Mouse (Mus musculus) 416B (cell line): ENCODE data around the gene Ctf2.

Source experiments
- DNase-seq: peaks from one replicate; pipeline ENCODE4 v3.0.0; 2011; ENCODE audit warnings: low read depth

Gene Ctf2

DNA sequence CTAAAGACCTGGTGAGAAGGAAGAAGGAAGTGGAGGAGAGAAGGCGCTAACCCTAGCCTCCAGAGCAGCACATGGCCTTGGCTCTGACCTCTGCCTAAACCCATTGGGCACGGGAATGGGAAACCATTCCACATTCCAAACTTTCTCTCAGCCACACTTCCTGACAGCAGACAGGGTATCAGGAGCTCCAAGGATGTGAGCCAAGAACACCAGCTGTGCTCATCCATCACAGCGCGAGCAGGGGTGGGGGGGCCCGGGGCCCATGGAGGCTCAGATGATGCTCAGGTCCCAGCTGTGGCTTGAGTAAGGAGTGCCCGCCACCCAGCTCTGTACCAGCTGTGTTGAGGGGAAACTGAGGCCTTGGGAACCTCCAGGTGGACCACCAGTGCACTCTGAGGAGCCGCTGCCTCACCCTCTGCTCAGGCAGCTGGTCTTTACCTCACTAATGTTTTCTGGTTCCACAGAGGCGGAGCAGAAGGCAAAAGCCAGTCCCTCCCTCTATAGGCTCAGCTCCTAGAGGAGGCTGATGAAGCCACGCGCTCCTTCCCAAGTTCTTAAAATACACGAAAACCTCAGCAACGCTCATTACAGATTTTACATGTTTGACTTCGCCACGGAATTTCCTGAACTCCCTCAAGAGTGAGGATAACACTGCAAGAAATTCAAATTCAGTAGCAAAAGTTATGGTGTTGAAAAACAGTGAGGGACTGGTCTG is 46.5 kb downstream of the Ctf2 start:
- DNase-seq, result no peak

DNA sequence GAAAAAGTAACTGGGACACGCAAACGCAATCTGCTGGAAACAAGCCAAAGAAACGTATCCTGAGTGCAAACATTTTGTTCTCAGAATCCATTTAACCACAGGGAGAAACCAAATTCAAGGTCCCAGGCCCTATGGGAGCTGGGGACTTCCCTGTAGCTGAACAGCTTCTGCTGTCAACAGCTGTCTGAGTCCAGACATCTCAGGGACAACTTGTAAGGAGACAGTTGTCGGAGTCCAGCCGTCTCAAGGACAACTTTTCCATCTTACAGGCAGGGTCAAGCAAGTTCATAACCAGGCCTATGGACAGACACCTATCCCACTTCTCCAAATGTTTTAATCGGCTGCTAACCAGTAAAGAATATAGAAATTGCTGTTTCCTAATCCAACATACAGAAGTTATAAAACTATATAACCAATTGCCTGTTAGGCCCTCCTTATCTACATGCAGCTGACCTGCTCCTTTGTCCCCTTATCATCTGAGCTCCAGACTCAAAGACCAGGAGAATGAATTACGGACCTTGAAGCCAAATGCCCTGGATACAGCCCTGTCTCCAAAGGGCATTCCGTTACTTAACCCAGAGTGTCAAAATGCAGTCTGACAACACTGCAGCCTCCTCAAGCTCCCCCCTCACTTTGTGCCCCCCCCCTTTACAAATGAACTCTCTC is 49.9 kb downstream of the Ctf2 start:
- no peak for DNase-seq

DNA sequence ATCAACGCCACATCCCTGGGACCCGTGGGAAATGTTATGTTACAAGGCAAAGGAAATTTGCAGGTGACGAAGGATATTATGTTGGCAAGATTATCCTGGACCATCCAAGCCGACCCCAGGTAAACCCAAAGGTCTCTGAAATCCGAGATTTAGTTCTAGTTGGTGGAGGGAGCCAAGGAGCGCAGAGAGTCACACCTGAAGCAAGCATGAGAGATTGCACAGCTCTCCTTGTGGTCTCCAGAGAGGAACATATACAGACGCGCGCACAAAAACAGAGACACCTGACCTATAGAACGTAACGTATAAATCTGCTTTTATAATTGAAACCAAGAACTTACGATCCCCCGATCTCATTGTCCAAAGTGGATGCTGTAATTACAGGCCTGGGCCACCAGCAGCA is 51.4 kb downstream of the Ctf2 start:
- DNase-seq, result no peak

DNA sequence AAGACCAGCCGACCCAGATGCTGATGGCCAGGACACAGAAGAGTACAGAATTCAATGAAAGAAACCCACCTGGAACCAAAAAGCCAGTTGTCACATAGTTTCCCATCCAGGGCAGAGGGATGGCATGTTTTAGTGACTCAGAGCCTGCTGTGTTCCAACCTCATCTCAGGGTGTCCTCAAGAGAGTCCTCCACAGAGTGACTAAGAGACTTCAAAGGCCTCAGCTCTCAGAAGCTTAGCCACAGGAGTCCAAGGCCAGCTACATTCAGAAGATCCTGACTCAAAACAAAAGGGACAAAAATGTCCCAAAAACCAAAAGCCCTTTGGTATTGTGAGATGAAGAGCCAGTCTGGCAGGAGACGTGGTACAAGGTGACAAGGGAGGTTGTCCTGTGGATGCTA is 53.2 kb downstream of the Ctf2 start:
- DNase-seq, result no peak

DNA sequence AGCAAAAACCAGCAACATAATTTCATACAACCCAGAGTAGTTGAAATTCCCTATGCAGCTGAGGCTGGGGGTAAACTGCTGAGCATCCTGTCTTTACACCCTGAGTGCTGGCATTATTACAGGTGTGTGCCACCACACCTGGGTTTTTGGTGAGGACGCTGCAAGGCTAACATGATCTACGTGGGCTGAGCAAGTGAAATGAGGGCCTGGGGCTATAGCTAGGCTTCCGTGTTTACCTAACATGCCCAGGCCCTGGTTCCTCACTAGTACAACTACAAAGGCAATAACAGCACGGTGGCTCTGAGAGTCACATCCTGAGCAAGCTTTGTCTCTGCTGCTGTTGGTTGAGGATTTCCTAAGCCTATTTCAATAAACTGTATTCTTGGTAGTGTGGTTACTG is 54.4 kb downstream of the Ctf2 start:
- DNase-seq, result no peak

DNA sequence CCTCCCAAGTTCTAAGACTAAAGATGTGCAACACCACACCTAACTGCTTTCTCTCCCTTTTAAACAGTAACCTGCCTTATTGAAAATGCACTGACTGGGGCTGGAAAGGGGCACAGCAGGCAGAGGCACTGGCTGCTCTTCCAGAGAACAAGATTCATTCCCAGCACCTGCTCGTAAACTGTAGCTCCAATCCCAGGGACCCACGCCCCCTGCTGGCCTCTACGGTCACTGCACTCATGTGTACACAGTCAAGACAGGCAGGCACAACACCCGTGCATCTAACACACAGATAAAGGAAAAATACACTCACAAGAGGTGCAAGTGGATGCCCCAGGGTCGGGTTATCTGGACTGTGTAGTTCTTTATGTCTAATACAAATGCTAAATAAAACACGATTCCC is 54.9 kb downstream of the Ctf2 start:
- DNase-seq, result peak; percentile 53

DNA sequence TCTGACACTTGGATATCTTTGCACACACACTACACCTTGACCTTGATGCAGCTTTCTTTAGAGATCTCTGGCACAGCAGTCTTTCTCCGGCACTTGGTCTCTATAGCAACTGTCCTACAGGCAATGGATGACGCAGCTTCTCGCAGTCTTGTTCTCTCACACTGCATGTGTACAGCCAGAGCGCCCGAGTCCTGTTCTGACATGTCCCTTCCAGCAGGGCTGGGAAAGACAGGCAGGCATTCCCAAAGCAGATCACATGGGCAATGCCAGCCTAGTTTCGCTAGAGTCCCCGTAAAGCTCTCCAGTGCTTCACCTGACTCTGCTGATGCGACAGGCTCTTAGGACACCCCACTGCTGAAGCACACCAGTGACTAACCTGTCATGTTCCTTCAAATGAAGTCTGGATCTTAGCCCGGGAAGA is 56.6 kb downstream of the Ctf2 start:
- no peak for DNase-seq

DNA sequence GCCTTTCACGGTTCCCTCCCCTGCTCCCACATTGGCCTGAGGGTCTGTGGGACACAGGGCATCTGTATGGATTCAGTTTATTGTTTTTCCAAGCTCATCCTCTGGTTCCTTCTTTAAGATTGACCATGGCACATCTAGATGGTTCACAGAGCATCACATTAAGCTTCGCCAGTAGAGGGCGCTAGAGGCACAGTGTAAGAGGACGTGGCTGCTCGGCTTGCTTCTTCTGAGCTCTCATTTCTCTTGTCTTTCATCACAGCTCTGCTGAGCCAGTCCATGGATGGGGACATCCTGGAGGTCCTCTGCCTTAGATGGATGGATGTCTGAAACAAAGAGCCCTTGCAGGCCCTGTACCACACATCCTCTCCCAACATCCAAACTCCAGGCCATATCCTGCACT is 57.0 kb downstream of the Ctf2 start:
- peak; percentile 87 for DNase-seq

DNA sequence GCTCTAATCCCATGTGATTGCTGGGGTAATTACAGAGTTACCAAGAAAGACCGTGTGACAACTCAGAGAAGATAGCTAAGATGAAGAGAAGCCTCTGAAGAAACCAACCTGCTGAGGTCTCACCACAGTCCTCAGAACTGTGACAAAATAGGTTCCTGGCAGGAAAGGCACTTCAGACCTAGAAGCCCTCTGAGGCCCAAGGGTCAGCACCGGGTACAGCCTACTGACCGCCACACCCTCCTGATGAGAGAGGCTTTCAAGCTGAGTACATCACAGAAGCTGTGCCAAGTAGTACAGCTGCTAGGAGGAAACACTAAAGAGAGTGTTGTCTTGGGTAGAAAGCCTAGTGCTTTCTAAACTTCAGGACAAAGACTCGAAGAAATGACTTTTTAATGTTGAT is 59.2 kb downstream of the Ctf2 start:
- no peak for DNase-seq

DNA sequence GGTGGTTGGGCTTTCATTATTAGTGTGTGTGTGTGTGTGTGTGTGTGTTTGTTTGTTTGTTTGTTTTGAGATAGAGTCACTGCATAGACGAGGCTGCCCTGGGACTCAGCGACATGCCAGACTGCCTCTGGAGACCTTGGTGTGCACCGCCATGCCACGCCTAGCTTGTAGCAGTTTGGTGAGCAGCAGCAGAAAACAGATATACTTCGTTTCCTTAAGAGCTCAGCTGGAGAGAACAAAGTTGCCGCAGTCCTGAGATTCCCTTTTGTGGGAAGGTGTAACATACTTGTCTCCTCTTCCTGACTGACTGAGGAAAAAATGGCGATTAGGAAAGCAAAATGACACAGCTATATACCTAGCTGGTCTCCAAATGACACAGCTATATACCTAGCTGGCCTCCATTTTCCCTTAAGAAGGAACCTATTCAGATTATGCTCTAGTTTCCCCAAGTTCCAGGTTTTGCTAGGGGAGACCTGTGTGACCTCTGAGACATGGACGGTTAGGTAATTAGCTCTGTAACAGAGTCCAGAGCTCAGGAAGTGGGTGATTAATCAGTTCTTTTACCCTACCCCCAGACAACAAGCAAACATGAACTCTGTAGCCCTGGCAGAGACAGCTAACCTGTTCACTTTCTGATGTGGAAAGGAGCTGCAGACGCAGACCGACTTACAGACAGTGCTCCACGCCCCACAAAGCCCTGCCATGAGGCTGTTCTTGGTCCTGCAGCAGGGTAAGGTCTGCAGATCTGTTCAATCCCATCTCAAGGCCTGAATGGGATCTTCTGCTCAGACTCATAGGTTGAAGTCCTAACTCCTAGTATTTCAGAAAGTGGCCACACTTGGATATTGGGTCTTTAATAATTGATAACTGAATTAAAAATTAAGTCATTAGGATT is 59.8 kb downstream of the Ctf2 start:
- DNase-seq, result no peak
